Mouse (Mus musculus): ENCODE measurements around the gene Nup93. TPM values are rescaled to one million over a fixed set of nuclear protein-coding genes. Genes with fewer than 3 reads are reported as not detected.

Gene Nup93
- polyA plus RNA-seq, 1 experiment from 2014 or later = 64.9 TPM

- Histone ChIP-seq H3K9me3 (replicated peaks; ENCODE audit: control insufficient read depth, low read length) (no peaks in the 10 kb centered on the region), H3K9ac (ENCODE audit: low read length) (no peak overlapping the region), H3K4me2 (ENCODE audit: low read depth, low read length) (no peak overlapping the region), H3K27ac (ENCODE audit: low read length) (no peak overlapping the region), H3K4me3 (replicated peaks; ENCODE audit: low read length) (no peak overlapping the region), H3K27me3 (ENCODE audit: control insufficient read depth, insufficient read depth, low read length) (no peaks in the 10 kb centered on the region), H3K36me3 (ENCODE audit: control insufficient read depth, insufficient read depth, low read length) (no peaks in the 10 kb centered on the region), H3K4me1 (ENCODE audit: control insufficient read depth, insufficient read depth, low read length) (no peaks in the 10 kb centered on the region)
- ATAC-seq (ENCODE audit: insufficient read depth, low FRiP score) = no peak
- WGBS = 47% methylated on average over 5 of the region's 5 CpGs
Observed at GRCm38 (mm10) chr8:94333345-94333744, 119.0 kb downstream of the Nup93 start.

- 78% methylated on average over 8 of the region's 8 CpGs for WGBS
- no peaks in the 10 kb centered on the region for H3K27me3 ChIP-seq (ENCODE audit: control insufficient read depth, insufficient read depth, low read length)
Observed at GRCm38 (mm10) chr8:94337559-94337958, 123.2 kb downstream of the Nup93 start.

GRCm38 (mm10) chr8:94340796-94341195 is 126.4 kb downstream of the Nup93 start:
- 68% methylated on average over 7 of the region's 7 CpGs for WGBS
- Histone ChIP-seq H3K4me1 (ENCODE audit: control insufficient read depth, insufficient read depth, low read length) (0 out of 2 replicates have a peak, but pooled peaks cover 3% of the 10 kb centered on the region), H3K9me3 (replicated peaks; ENCODE audit: control insufficient read depth, low read length) (no peaks in the 10 kb centered on the region), H3K4me3 (replicated peaks; ENCODE audit: low read length) (no peak overlapping the region), H3K4me2 (ENCODE audit: low read depth, low read length) (no peak overlapping the region), H3K36me3 (ENCODE audit: control insufficient read depth, insufficient read depth, low read length) (no peaks in the 10 kb centered on the region), H3K27ac (ENCODE audit: low read length) (no peak overlapping the region), H3K9ac (ENCODE audit: low read length) (no peak overlapping the region), H3K27me3 (ENCODE audit: control insufficient read depth, insufficient read depth, low read length) (no peaks in the 10 kb centered on the region)
- ATAC-seq (ENCODE audit: insufficient read depth, low FRiP score) = no peak

More at GRCm38 (mm10) chr8:94337559-94337958, 123.2 kb downstream of the Nup93 start:
- Histone ChIP-seq H3K4me3 (replicated peaks; ENCODE audit: low read length) (no peak overlapping the region), H3K4me2 (ENCODE audit: low read depth, low read length) (no peak overlapping the region), H3K36me3 (ENCODE audit: control insufficient read depth, insufficient read depth, low read length) (no peaks in the 10 kb centered on the region), H3K9me3 (replicated peaks; ENCODE audit: control insufficient read depth, low read length) (no peaks in the 10 kb centered on the region), H3K4me1 (ENCODE audit: control insufficient read depth, insufficient read depth, low read length) (no peaks in the 10 kb centered on the region), H3K9ac (ENCODE audit: low read length) (no peak overlapping the region), H3K27ac (ENCODE audit: low read length) (no peak overlapping the region)
- no peak for ATAC-seq (ENCODE audit: insufficient read depth, low FRiP score)

GRCm38 (mm10) chr8:94342691-94343090 is 128.3 kb downstream of the Nup93 start:
- no peaks in the 10 kb centered on the region for H3K27me3 ChIP-seq (ENCODE audit: control insufficient read depth, insufficient read depth, low read length)
- H3K27ac ChIP-seq (ENCODE audit: low read length) = no peak overlapping the region
- no peak for ATAC-seq (ENCODE audit: insufficient read depth, low FRiP score)
- no peak overlapping the region for H3K4me2 ChIP-seq (ENCODE audit: low read depth, low read length)
- H3K9me3 ChIP-seq (replicated peaks; ENCODE audit: control insufficient read depth, low read length) = no peaks in the 10 kb centered on the region
- no peak overlapping the region for H3K4me3 ChIP-seq (replicated peaks; ENCODE audit: low read length)
- 88% methylated on average over 10 of the region's 10 CpGs for WGBS
- 0 out of 2 replicates have a peak, but pooled peaks cover 3% of the 10 kb centered on the region for H3K4me1 ChIP-seq (ENCODE audit: control insufficient read depth, insufficient read depth, low read length)
- H3K9ac ChIP-seq (ENCODE audit: low read length) = no peak overlapping the region
- H3K36me3 ChIP-seq (ENCODE audit: control insufficient read depth, insufficient read depth, low read length) = no peaks in the 10 kb centered on the region

- WGBS = 8% methylated on average over 6 of the region's 6 CpGs
- ATAC-seq (ENCODE audit: insufficient read depth, low FRiP score) = no peak
- H3K27me3 ChIP-seq (ENCODE audit: control insufficient read depth, insufficient read depth, low read length) = no peaks in the 10 kb centered on the region
- H3K4me1 ChIP-seq (ENCODE audit: control insufficient read depth, insufficient read depth, low read length) = 0 out of 2 replicates have a peak, but pooled peaks cover 3% of the 10 kb centered on the region
- H3K4me2 ChIP-seq (ENCODE audit: low read depth, low read length) = no peak overlapping the region
- no peak overlapping the region for H3K4me3 ChIP-seq (replicated peaks; ENCODE audit: low read length)
- H3K9me3 ChIP-seq (replicated peaks; ENCODE audit: control insufficient read depth, low read length) = no peaks in the 10 kb centered on the region
- H3K9ac ChIP-seq (ENCODE audit: low read length) = no peak overlapping the region
- no peak overlapping the region for H3K27ac ChIP-seq (ENCODE audit: low read length)
- no peaks in the 10 kb centered on the region for H3K36me3 ChIP-seq (ENCODE audit: control insufficient read depth, insufficient read depth, low read length)
Observed at GRCm38 (mm10) chr8:94343290-94343689, 128.9 kb downstream of the Nup93 start.

GRCm38 (mm10) chr8:94343778-94344320 is 129.5 kb downstream of the Nup93 start:
- Histone ChIP-seq H3K27me3 (ENCODE audit: control insufficient read depth, insufficient read depth, low read length) (no peaks in the 10 kb centered on the region), H3K4me2 (ENCODE audit: low read depth, low read length) (no peak overlapping the region), H3K27ac (ENCODE audit: low read length) (no peak overlapping the region), H3K4me3 (replicated peaks; ENCODE audit: low read length) (no peak overlapping the region), H3K9ac (ENCODE audit: low read length) (no peak overlapping the region), H3K9me3 (replicated peaks; ENCODE audit: control insufficient read depth, low read length) (no peaks in the 10 kb centered on the region), H3K4me1 (ENCODE audit: control insufficient read depth, insufficient read depth, low read length) (0 out of 2 replicates have a peak, but pooled peaks cover 3% of the 10 kb centered on the region), H3K36me3 (ENCODE audit: control insufficient read depth, insufficient read depth, low read length) (no peaks in the 10 kb centered on the region)
- no peak for ATAC-seq (ENCODE audit: insufficient read depth, low FRiP score)
- WGBS = 86% methylated on average over 11 of the region's 11 CpGs

GRCm38 (mm10) chr8:94345657-94346056 is 131.3 kb downstream of the Nup93 start:
- Histone ChIP-seq H3K4me3 (replicated peaks; ENCODE audit: low read length) (no peak overlapping the region), H3K27me3 (ENCODE audit: control insufficient read depth, insufficient read depth, low read length) (no peaks in the 10 kb centered on the region), H3K9ac (ENCODE audit: low read length) (no peak overlapping the region), H3K4me2 (ENCODE audit: low read depth, low read length) (no peak overlapping the region), H3K36me3 (ENCODE audit: control insufficient read depth, insufficient read depth, low read length) (no peaks in the 10 kb centered on the region), H3K9me3 (replicated peaks; ENCODE audit: control insufficient read depth, low read length) (no peaks in the 10 kb centered on the region), H3K27ac (ENCODE audit: low read length) (no peak overlapping the region), H3K4me1 (ENCODE audit: control insufficient read depth, insufficient read depth, low read length) (0 out of 2 replicates have a peak, but pooled peaks cover 3% of the 10 kb centered on the region)
- ATAC-seq (ENCODE audit: insufficient read depth, low FRiP score) = no peak
- 75% methylated on average over 4 of the region's 4 CpGs for WGBS

GRCm38 (mm10) chr8:94346264-94346663 is 131.9 kb downstream of the Nup93 start:
- ATAC-seq (ENCODE audit: insufficient read depth, low FRiP score) = no peak
- 90% methylated on average over 13 of the region's 13 CpGs for WGBS
- H3K4me1 ChIP-seq (ENCODE audit: control insufficient read depth, insufficient read depth, low read length) = 0 out of 2 replicates have a peak, but pooled peaks cover 3% of the 10 kb centered on the region
- H3K27ac ChIP-seq (ENCODE audit: low read length) = no peak overlapping the region
- H3K9me3 ChIP-seq (replicated peaks; ENCODE audit: control insufficient read depth, low read length) = no peaks in the 10 kb centered on the region
- no peaks in the 10 kb centered on the region for H3K36me3 ChIP-seq (ENCODE audit: control insufficient read depth, insufficient read depth, low read length)
- no peak overlapping the region for H3K4me2 ChIP-seq (ENCODE audit: low read depth, low read length)
- no peak overlapping the region for H3K9ac ChIP-seq (ENCODE audit: low read length)
- no peak overlapping the region for H3K4me3 ChIP-seq (replicated peaks; ENCODE audit: low read length)
- H3K27me3 ChIP-seq (ENCODE audit: control insufficient read depth, insufficient read depth, low read length) = no peaks in the 10 kb centered on the region

GRCm38 (mm10) chr8:94348425-94348824 is 134.1 kb downstream of the Nup93 start:
- no peak overlapping the region for H3K27ac ChIP-seq (ENCODE audit: low read length)
- no peak for ATAC-seq (ENCODE audit: insufficient read depth, low FRiP score)
- H3K27me3 ChIP-seq (ENCODE audit: control insufficient read depth, insufficient read depth, low read length) = no peaks in the 10 kb centered on the region
- WGBS = 54% methylated on average over 9 of the region's 9 CpGs
- H3K9me3 ChIP-seq (replicated peaks; ENCODE audit: control insufficient read depth, low read length) = no peaks in the 10 kb centered on the region
- no peaks in the 10 kb centered on the region for H3K36me3 ChIP-seq (ENCODE audit: control insufficient read depth, insufficient read depth, low read length)
- H3K4me2 ChIP-seq (ENCODE audit: low read depth, low read length) = no peak overlapping the region
- peak overlapping the region; percentile 24; the same call in 1 of the 2 replicates for H3K9ac ChIP-seq (ENCODE audit: low read length)
- H3K4me1 ChIP-seq (ENCODE audit: control insufficient read depth, insufficient read depth, low read length) = 0 out of 2 replicates have a peak, but pooled peaks cover 3% of the 10 kb centered on the region
- no peak overlapping the region for H3K4me3 ChIP-seq (replicated peaks; ENCODE audit: low read length)

Data from stomach, embryonic 16.5 days (tissue).